Mouse (Mus musculus): ENCODE data around the gene Fhl2.
"Not testable (repeated sequence)": the region's sequence is repeated elsewhere in the genome, so short reads cannot be mapped to it uniquely, and the experiment has no call there.

Gene Fhl2

GRCm38 (mm10) chr1:43147474-43147873 is 49.3 kb downstream of the Fhl2 start:
- DNase-seq, result no peak

GRCm38 (mm10) chr1:43145388-43145787 is 51.4 kb downstream of the Fhl2 start:
- DNase-seq, result no peak

- no peak for DNase-seq
These were observed 52.4 kb downstream of the Fhl2 start for GRCm38 (mm10) chr1:43144338-43144906.

- no peak for DNase-seq
These were observed 53.0 kb downstream of the Fhl2 start for GRCm38 (mm10) chr1:43143791-43144190.

- peak; percentile 56 to 67 for DNase-seq
These were observed 53.5 kb downstream of the Fhl2 start for GRCm38 (mm10) chr1:43143284-43143683.

GRCm38 (mm10) chr1:43142849-43143248 is 53.9 kb downstream of the Fhl2 start:
- peak in 1 of 2 experiments; percentile 30 for DNase-seq

GRCm38 (mm10) chr1:43141555-43141961 is 55.2 kb downstream of the Fhl2 start:
- peak in 1 of 2 experiments; percentile 33 for DNase-seq

- DNase-seq, result peak; percentile 94
These were observed 57.1 kb downstream of the Fhl2 start for GRCm38 (mm10) chr1:43139587-43140266.

- no peak for DNase-seq
These were observed 58.4 kb downstream of the Fhl2 start for GRCm38 (mm10) chr1:43138268-43138812.

- DNase-seq, result no peak
These were observed 59.5 kb downstream of the Fhl2 start for GRCm38 (mm10) chr1:43137334-43137733.

- not testable (repeated sequence) for DNase-seq
These were observed 60.2 kb downstream of the Fhl2 start for GRCm38 (mm10) chr1:43136488-43137029.

GRCm38 (mm10) chr1:43131591-43131990 is 65.2 kb downstream of the Fhl2 start:
- DNase-seq, result no peak

GRCm38 (mm10) chr1:43130219-43130981 is 66.4 kb downstream of the Fhl2 start:
- DNase-seq, result no peak

- no peak for DNase-seq
These were observed 68.8 kb downstream of the Fhl2 start for GRCm38 (mm10) chr1:43127820-43128610.

- DNase-seq, result no peak
These were observed 69.6 kb downstream of the Fhl2 start for GRCm38 (mm10) chr1:43127196-43127595.

GRCm38 (mm10) chr1:43124726-43125125 is 72.1 kb downstream of the Fhl2 start:
- DNase-seq, result no peak

GRCm38 (mm10) chr1:43122616-43123015 is 74.2 kb downstream of the Fhl2 start:
- no peak for DNase-seq

GRCm38 (mm10) chr1:43120950-43121349 is 75.8 kb downstream of the Fhl2 start:
- DNase-seq, result no peak

GRCm38 (mm10) chr1:43117435-43117834 is 79.3 kb downstream of the Fhl2 start:
- peak in 1 of 2 experiments; percentile 28 for DNase-seq

- DNase-seq, result peak; percentile 77 to 83
These were observed 83.9 kb downstream of the Fhl2 start for GRCm38 (mm10) chr1:43112882-43113281.

- peak; percentile 77 to 79 for DNase-seq
These were observed 86.2 kb downstream of the Fhl2 start for GRCm38 (mm10) chr1:43110556-43110955.

GRCm38 (mm10) chr1:43108729-43109128 is 88.1 kb downstream of the Fhl2 start:
- DNase-seq, result no peak
